Mouse (Mus musculus): ENCODE measurements around the gene Psmg3. TPM values are rescaled to one million over a fixed set of nuclear protein-coding genes. Genes with fewer than 3 reads are reported as not detected.
A peak's percentile ranks its signal among the peaks of the same experiment; 100 is the strongest.

Gene Psmg3
- polyA plus RNA-seq, 1 experiment from 2014 or later: 79.8 TPM

GRCm38 (mm10) chr5:139835706-139836105, 9.0 kb upstream of the Psmg3 start:
- no peaks in the 10 kb centered on the region for H3K4me1 ChIP-seq (ENCODE audit: control insufficient read depth, insufficient read depth, low read length)
- no peaks in the 10 kb centered on the region for H3K27me3 ChIP-seq (ENCODE audit: control insufficient read depth, insufficient read depth, low read length)
- ATAC-seq (ENCODE audit: insufficient read depth, low FRiP score, low TSS enrichment) (no peak), DNase-seq (ENCODE audit: low spot score) (no peak)
- no peak overlapping the region for H3K9ac ChIP-seq (ENCODE audit: low read length)
- WGBS: 84% methylated on average over 7 of the region's 7 CpGs
- H3K9me3 ChIP-seq (ENCODE audit: control insufficient read depth, low read length): no peaks in the 10 kb centered on the region
- H3K4me2 ChIP-seq (ENCODE audit: low read depth): no peak overlapping the region
- H3K36me3 ChIP-seq (ENCODE audit: control insufficient read depth, insufficient read depth, low read length): no peaks in the 10 kb centered on the region
- H3K27ac ChIP-seq (ENCODE audit: low read depth, low read length): no peak overlapping the region
- no peak overlapping the region for H3K4me3 ChIP-seq (ENCODE audit: low read depth, low read length)

- DNase-seq (ENCODE audit: low spot score) (no peak), ATAC-seq (ENCODE audit: insufficient read depth, low FRiP score, low TSS enrichment) (no peak)
- H3K27me3 ChIP-seq (ENCODE audit: control insufficient read depth, insufficient read depth, low read length): no peaks in the 10 kb centered on the region
- no peaks in the 10 kb centered on the region for H3K36me3 ChIP-seq (ENCODE audit: control insufficient read depth, insufficient read depth, low read length)
- H3K4me2 ChIP-seq (ENCODE audit: low read depth): no peak overlapping the region
- H3K27ac ChIP-seq (ENCODE audit: low read depth, low read length): no peak overlapping the region
- 81% methylated on average over 7 of the region's 7 CpGs for WGBS
- H3K4me3 ChIP-seq (ENCODE audit: low read depth, low read length): no peak overlapping the region
- no peaks in the 10 kb centered on the region for H3K9me3 ChIP-seq (ENCODE audit: control insufficient read depth, low read length)
- no peak overlapping the region for H3K9ac ChIP-seq (ENCODE audit: low read length)
- H3K4me1 ChIP-seq (ENCODE audit: control insufficient read depth, insufficient read depth, low read length): no peaks in the 10 kb centered on the region
Measured at GRCm38 (mm10) chr5:139832125-139832524, 5.4 kb upstream of the Psmg3 start.

GRCm38 (mm10) chr5:139830734-139831133, 4.0 kb upstream of the Psmg3 start:
- Histone ChIP-seq H3K27ac (ENCODE audit: low read depth, low read length) (no peak overlapping the region), H3K4me1 (ENCODE audit: control insufficient read depth, insufficient read depth, low read length) (peaks cover 4% of the 10 kb centered on the region), H3K36me3 (ENCODE audit: control insufficient read depth, insufficient read depth, low read length) (no peaks in the 10 kb centered on the region), H3K9ac (ENCODE audit: low read length) (no peak overlapping the region), H3K4me2 (ENCODE audit: low read depth) (no peak overlapping the region), H3K4me3 (ENCODE audit: low read depth, low read length) (no peak overlapping the region), H3K27me3 (ENCODE audit: control insufficient read depth, insufficient read depth, low read length) (no peaks in the 10 kb centered on the region), H3K9me3 (ENCODE audit: control insufficient read depth, low read length) (no peaks in the 10 kb centered on the region)
- ATAC-seq (ENCODE audit: insufficient read depth, low FRiP score, low TSS enrichment) (no peak), DNase-seq (ENCODE audit: low spot score) (no peak)
- 85% methylated on average over 3 of the region's 3 CpGs for WGBS

GRCm38 (mm10) chr5:139829384-139829783, 2.7 kb upstream of the Psmg3 start:
- ATAC-seq (ENCODE audit: insufficient read depth, low FRiP score, low TSS enrichment) (no peak), DNase-seq (ENCODE audit: low spot score) (no peak)
- Histone ChIP-seq H3K36me3 (ENCODE audit: control insufficient read depth, insufficient read depth, low read length) (no peaks in the 10 kb centered on the region; the same call in 1 of the 2 replicates), H3K27ac (ENCODE audit: low read depth, low read length) (no peak overlapping the region), H3K9ac (ENCODE audit: low read length) (no peak overlapping the region), H3K4me3 (ENCODE audit: low read depth, low read length) (no peak overlapping the region), H3K9me3 (ENCODE audit: control insufficient read depth, low read length) (no peaks in the 10 kb centered on the region), H3K4me1 (ENCODE audit: control insufficient read depth, insufficient read depth, low read length) (peaks cover 9% of the 10 kb centered on the region), H3K4me2 (ENCODE audit: low read depth) (no peak overlapping the region), H3K27me3 (ENCODE audit: control insufficient read depth, insufficient read depth, low read length) (no peaks in the 10 kb centered on the region)
- WGBS: 87% methylated on average over 13 of the region's 13 CpGs

- Histone ChIP-seq H3K27me3 (ENCODE audit: control insufficient read depth, insufficient read depth, low read length) (no peaks in the 10 kb centered on the region), H3K9me3 (ENCODE audit: control insufficient read depth, low read length) (no peaks in the 10 kb centered on the region), H3K4me2 (ENCODE audit: low read depth) (no peak overlapping the region), H3K4me3 (ENCODE audit: low read depth, low read length) (no peak overlapping the region), H3K4me1 (ENCODE audit: control insufficient read depth, insufficient read depth, low read length) (peaks cover 9% of the 10 kb centered on the region), H3K36me3 (ENCODE audit: control insufficient read depth, insufficient read depth, low read length) (peaks cover 5% of the 10 kb centered on the region), H3K9ac (ENCODE audit: low read length) (no peak overlapping the region), H3K27ac (ENCODE audit: low read depth, low read length) (no peak overlapping the region)
- ATAC-seq (ENCODE audit: insufficient read depth, low FRiP score, low TSS enrichment): no peak
- 85% methylated on average over 1 of the region's 1 CpGs for WGBS
- DNase-seq (ENCODE audit: low spot score): no peak
Measured at GRCm38 (mm10) chr5:139827593-139827992, 908 bp upstream of the Psmg3 start.

GRCm38 (mm10) chr5:139825947-139826346, 738 bp downstream of the Psmg3 start:
- no peaks in the 10 kb centered on the region for H3K27me3 ChIP-seq (ENCODE audit: control insufficient read depth, insufficient read depth, low read length)
- WGBS: 49% methylated on average over 11 of the region's 11 CpGs
- no peak overlapping the region for H3K27ac ChIP-seq (ENCODE audit: low read depth, low read length)
- H3K9me3 ChIP-seq (ENCODE audit: control insufficient read depth, low read length): no peaks in the 10 kb centered on the region
- peaks cover 5% of the 10 kb centered on the region for H3K36me3 ChIP-seq (ENCODE audit: control insufficient read depth, insufficient read depth, low read length)
- H3K9ac ChIP-seq (ENCODE audit: low read length): peak overlapping the region; percentile 86
- peak overlapping the region; percentile 95 for H3K4me2 ChIP-seq (ENCODE audit: low read depth)
- ATAC-seq (ENCODE audit: insufficient read depth, low FRiP score, low TSS enrichment): peak; percentile 21; the same call in 1 of the 2 replicates
- peak overlapping the region; percentile 90 for H3K4me3 ChIP-seq (ENCODE audit: low read depth, low read length)
- peaks cover 9% of the 10 kb centered on the region for H3K4me1 ChIP-seq (ENCODE audit: control insufficient read depth, insufficient read depth, low read length)
- DNase-seq (ENCODE audit: low spot score): no peak

- Histone ChIP-seq H3K4me3 (ENCODE audit: low read depth, low read length) (no peak overlapping the region), H3K36me3 (ENCODE audit: control insufficient read depth, insufficient read depth, low read length) (peaks cover 5% of the 10 kb centered on the region), H3K9ac (ENCODE audit: low read length) (no peak overlapping the region), H3K27me3 (ENCODE audit: control insufficient read depth, insufficient read depth, low read length) (no peaks in the 10 kb centered on the region), H3K27ac (ENCODE audit: low read depth, low read length) (no peak overlapping the region), H3K9me3 (ENCODE audit: control insufficient read depth, low read length) (no peaks in the 10 kb centered on the region), H3K4me2 (ENCODE audit: low read depth) (no peak overlapping the region), H3K4me1 (ENCODE audit: control insufficient read depth, insufficient read depth, low read length) (peaks cover 9% of the 10 kb centered on the region)
- WGBS: 95% methylated on average over 10 of the region's 10 CpGs
- no peak for ATAC-seq (ENCODE audit: insufficient read depth, low FRiP score, low TSS enrichment)
- DNase-seq (ENCODE audit: low spot score): no peak
Measured at GRCm38 (mm10) chr5:139824531-139824930, 2.2 kb downstream of the Psmg3 start.

- H3K4me2 ChIP-seq (ENCODE audit: low read depth): no peak overlapping the region
- DNase-seq (ENCODE audit: low spot score) (no peak), ATAC-seq (ENCODE audit: insufficient read depth, low FRiP score, low TSS enrichment) (no peak)
- 75% methylated on average over 12 of the region's 12 CpGs for WGBS
- no peak overlapping the region for H3K4me3 ChIP-seq (ENCODE audit: low read depth, low read length)
- H3K9me3 ChIP-seq (ENCODE audit: control insufficient read depth, low read length): no peaks in the 10 kb centered on the region
- no peak overlapping the region for H3K9ac ChIP-seq (ENCODE audit: low read length)
- no peak overlapping the region for H3K27ac ChIP-seq (ENCODE audit: low read depth, low read length)
- H3K27me3 ChIP-seq (ENCODE audit: control insufficient read depth, insufficient read depth, low read length): no peaks in the 10 kb centered on the region
- peaks cover 9% of the 10 kb centered on the region for H3K4me1 ChIP-seq (ENCODE audit: control insufficient read depth, insufficient read depth, low read length)
- H3K36me3 ChIP-seq (ENCODE audit: control insufficient read depth, insufficient read depth, low read length): peaks cover 5% of the 10 kb centered on the region
Measured at GRCm38 (mm10) chr5:139821466-139822459, 4.9 kb downstream of the Psmg3 start.
